Mouse (Mus musculus) mature B cell (primary cell): Measurements from ENCODE around the gene Rab10.
"Not testable (repeated sequence)": the region's sequence is repeated elsewhere in the genome, so short reads cannot be mapped to it uniquely, and the experiment has no call there.

Experiments
- in situ Hi-C: fragments of 300-500 bp; cut with MboI; formaldehyde crosslinking; loops from 2 replicates; pipeline ENCODE4 v1.14.3; 2019

Rab10 gene

GRCm38 (mm10) chr12:3309391-3310320 is at the start of gene Rab10:
TSS of gene Rab10 (minus strand) at chr12:3309969.
- in situ Hi-C loops = no loop called here

- in situ Hi-C loops = no loop called here
Measured at GRCm38 (mm10) chr12:3359302-3359701, 49.5 kb upstream of the Rab10 start.

DNA sequence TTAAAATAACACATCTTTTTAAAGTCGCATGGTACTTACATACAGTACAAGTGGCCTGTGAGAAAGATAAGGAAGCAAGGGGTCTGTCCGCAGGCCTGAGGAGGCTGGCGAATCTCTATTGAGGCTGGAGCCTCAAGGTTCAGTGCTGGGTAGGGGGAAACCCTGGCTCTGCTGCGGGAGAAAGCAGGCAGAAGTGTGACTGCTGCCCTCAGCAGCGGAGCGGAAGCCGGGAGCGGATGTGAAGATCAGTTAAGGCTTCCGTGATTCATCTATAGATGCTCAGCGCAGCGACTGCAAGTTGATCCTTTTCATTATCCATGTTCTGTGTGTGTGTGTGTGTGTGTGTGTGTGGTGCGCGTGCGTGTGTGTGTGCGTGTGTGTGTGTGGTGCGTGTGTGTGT is 47.1 kb upstream of the Rab10 start:
- in situ Hi-C loops = no loop called here

- in situ Hi-C loops = no loop called here
Measured at GRCm38 (mm10) chr12:3355068-3355467, 45.3 kb upstream of the Rab10 start.

GRCm38 (mm10) chr12:3352216-3352615 is 42.4 kb upstream of the Rab10 start:
- in situ Hi-C loops = no loop called here

- in situ Hi-C loops = no loop called here
Measured at GRCm38 (mm10) chr12:3350136-3350535, 40.4 kb upstream of the Rab10 start.

DNA sequence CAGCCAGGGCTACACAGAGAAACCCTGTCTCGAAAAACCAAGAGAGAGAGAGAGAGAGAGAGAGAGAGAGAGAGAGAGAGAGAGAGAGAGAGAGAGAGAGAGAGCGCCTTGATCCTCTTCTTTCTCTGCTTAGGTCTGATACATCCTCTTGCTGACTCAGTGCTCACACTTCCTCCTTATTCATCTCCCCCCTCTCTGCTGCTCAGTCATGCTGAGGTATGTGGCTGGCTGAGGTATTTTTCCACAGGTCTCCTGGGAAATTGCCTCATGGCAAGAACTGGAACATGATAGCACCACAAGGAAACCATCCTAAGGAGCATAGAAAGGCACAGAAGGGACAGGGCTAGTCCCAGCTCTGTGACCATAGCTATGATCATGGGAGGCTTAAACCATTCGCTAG is 39.6 kb upstream of the Rab10 start:
- in situ Hi-C loops = no loop called here

DNA sequence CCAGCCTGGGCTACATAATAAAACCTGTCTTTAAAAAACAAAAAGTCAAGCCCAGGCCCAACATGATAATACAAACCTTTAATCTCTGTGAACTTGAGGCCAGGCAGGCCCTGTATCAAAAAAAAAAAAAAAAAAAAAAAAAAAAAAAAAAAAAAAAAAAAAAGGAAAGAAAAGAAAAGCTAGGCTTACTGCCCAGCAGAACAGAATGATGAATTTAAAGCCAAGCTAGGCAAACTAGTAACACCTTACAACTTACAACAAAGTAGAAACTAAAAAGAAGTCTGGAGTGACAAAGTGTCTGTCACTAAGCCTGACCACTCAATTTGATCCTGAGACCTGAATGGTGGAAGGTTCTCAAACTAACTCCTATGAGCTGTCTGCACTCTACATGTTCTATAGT is 37.9 kb upstream of the Rab10 start:
- in situ Hi-C loops = no loop called here

GRCm38 (mm10) chr12:3345038-3345437 is 35.3 kb upstream of the Rab10 start:
- in situ Hi-C loops = no loop called here

- in situ Hi-C loops = no loop called here
Measured at GRCm38 (mm10) chr12:3344155-3344554, 34.4 kb upstream of the Rab10 start.

DNA sequence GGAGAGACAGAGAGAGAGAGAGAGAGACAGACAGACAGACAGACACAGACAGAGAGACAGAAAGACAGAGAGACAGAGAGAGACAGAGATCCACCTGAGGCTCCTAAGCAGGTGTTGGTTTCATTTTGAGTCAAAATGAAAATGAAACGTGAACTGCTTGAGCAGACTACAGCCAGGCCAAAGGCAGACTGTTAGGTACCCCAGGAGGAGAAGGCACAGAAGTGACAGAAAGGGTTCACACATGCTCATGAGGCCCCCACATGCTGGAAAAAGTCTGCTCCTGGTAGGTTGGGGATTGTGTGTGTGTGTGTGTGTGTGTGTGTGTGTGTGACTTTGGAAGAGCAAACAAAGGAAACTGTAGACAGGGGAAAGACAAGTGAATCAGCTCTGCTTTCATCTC is 29.2 kb upstream of the Rab10 start:
- in situ Hi-C loops = no loop called here

DNA sequence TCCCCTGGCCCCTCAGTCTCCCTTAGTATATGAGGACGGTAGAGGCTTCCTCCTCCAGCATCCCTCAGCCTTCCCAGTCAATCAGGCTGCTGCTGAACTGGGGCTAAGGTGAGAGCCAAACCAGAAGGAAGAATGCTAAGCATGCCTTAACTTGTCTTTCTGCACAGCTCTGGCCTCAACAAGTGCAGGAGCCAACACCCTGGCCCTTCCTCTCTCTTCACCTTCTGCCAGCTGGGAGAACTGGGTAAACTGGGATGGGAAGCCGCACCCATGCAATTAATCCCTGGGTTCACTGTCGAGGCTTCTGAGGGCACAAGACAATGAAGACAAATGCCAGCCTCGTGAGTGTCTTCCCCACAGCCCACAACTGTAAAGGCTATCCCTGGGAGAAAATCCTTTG is 19.9 kb upstream of the Rab10 start:
- in situ Hi-C loops = no loop called here

DNA sequence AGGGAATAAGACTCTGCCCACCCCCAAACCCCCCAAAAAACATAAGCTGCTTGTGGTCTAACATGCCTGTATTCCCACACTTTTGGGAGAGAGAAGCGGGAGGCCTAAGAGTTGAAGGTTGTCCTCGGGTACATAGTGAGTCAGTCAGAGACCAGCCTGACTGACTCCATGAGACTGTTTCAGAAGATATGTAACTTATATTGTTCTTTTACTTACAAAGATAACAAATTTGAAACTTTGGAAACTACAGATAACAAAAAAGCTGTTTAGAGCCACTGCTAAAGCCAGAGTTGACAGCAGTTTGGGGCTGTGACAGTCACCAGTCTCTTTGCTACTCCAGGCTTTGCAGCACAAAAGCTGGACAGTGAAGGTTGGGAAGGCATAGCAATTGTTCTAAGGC is 15.5 kb upstream of the Rab10 start:
- in situ Hi-C loops = no loop called here

DNA sequence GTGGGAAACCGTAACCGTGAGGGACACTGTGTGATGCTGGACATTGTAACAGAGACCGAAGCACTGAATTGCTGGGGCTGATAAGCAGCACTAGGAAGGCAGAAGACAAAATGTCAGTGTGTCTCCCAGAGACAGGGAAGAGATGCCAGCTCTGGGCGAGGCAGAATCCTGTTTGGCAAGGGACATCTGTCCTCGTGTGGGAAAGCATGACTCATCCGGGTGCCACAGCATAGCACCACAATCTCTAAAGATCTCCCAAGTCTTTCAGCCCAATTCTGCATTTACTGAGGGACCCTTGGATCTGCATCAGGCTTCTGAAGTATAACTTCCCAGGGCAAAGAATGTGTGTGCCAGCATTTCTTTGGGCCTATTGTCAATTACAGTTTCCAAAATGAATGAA is 13.5 kb upstream of the Rab10 start:
- in situ Hi-C loops = no loop called here

DNA sequence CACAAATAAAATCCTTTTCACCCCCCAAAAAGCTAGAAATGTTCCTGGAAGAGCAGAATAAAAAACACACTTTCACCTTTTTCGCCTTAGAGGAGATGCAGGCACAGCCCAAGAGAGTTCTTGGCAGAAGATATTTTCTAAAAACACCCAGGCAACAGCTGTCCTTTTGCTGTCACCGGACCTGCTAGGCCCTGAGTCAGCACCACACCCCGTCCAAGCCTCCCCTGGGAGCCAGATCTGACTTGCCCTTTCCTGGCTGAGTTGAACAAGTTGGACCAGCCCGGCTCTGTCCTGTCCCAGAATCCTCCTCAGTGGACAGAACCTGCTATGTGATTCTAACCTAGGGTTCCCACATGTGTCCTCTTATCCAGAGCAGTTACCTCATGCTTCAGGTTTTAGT is 9.6 kb upstream of the Rab10 start:
- in situ Hi-C loops = no loop called here

GRCm38 (mm10) chr12:3316937-3317336 is 7.2 kb upstream of the Rab10 start:
- in situ Hi-C loops = no loop called here

GRCm38 (mm10) chr12:3316083-3316482 is 6.3 kb upstream of the Rab10 start:
- in situ Hi-C loops = no loop called here

- in situ Hi-C loops = no loop called here
Measured at GRCm38 (mm10) chr12:3312886-3313285, 3.1 kb upstream of the Rab10 start.

DNA sequence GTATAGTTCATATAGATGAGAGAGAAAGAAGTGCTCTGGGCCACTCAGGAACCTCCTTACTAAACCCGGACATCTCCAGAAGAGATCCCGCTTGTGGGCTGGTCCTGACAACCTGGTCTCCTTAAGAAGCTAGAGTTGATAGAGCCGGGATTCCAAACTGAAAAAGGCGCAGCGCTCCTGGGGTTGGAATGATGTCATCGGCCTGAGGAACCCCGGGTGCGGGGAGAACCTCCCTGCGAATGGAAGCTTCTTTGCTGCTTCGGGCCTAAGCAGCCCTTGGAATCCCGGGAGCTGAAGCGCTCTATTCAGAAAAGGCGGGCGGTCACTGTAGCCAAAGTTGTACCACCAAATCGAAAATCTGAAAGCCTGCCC is 538 bp upstream of the Rab10 start:
- in situ Hi-C loops = no loop called here

- in situ Hi-C loops = no loop called here
Measured at GRCm38 (mm10) chr12:3308541-3309241, 1.1 kb downstream of the Rab10 start.

DNA sequence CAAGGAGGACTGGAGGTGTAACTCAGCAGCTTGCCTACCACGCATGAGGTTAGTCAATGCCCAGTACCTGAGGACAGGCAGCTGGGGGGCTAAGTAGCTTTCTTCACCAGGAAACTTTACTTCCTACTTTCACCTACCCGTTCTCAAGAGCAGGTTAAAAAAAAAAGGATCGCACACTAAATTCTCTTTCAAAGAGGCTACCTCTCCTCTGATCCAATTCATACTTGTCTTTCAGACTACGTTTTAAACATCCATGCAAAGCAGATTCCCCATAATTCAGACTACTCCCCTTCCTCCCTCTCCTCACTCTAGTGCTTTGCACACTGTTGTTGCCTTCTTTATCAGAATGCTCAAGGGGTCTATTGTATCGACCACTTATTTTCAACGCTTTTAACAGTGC is 2.2 kb downstream of the Rab10 start:
- in situ Hi-C loops = no loop called here

DNA sequence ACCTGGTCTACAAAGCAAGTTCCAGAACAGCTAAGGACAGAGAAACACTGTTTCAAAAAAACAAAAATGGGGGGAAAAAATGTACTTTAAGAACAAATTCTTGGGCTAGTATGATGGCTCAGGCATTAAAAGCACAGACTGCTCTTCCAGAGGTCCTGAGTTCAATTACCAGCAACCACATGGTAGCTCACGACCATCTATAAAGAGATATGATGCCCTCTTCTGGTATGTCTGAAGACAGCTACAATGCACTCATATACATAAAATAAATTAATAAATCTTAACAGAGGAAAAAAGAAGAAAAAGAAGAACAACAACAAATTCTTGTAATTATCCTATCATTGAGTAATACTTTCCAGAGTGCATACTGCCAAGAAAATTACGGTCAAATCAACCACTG is 4.5 kb downstream of the Rab10 start:
- in situ Hi-C loops = no loop called here

- in situ Hi-C loops = not testable (repeated sequence)
Measured at GRCm38 (mm10) chr12:3297622-3298021, 12.1 kb downstream of the Rab10 start.
